Mouse (Mus musculus): ENCODE results near the gene Olfr521. TPM values are rescaled to one million over a fixed set of nuclear protein-coding genes. Genes with fewer than 3 reads are reported as not detected.
"Not testable (repeated sequence)": the region's sequence is repeated elsewhere in the genome, so short reads cannot be mapped to it uniquely, and the experiment has no call there.

The Olfr521 gene
- total RNA-seq (2021) = not detected
- long read RNA-seq, experiment 1 = 0 reads
- long read RNA-seq, experiment 2 = 0 reads

- DNase-seq (ENCODE audit: low spot score in 2 of 2) = no peak
Observed at GRCm38 (mm10) chr7:99763207-99763606, at the start of gene Olfr521. Gene Olfr521, plus strand, starts transcription at chr7:99763507.

- DNase-seq (ENCODE audit: low spot score in 2 of 2) = no peak
Observed at GRCm38 (mm10) chr7:99716536-99716935, 46.8 kb upstream of the Olfr521 start.

GRCm38 (mm10) chr7:99729973-99730372 lies 33.3 kb upstream of the Olfr521 start, which contains the start of gene Olfr520:
Gene Olfr520, plus strand, starts transcription at chr7:99730273.
- DNase-seq (ENCODE audit: low spot score in 2 of 2) = no peak

GRCm38 (mm10) chr7:99734612-99735011 lies 28.7 kb upstream of the Olfr521 start:
- no peak for DNase-seq (ENCODE audit: low spot score in 2 of 2)

GRCm38 (mm10) chr7:99735491-99735890 lies 27.8 kb upstream of the Olfr521 start:
- not testable (repeated sequence) for DNase-seq (ENCODE audit: low spot score in 2 of 2)

GRCm38 (mm10) chr7:99739276-99739675 lies 24.0 kb upstream of the Olfr521 start:
- DNase-seq (ENCODE audit: low spot score in 2 of 2) = no peak

- no peak for DNase-seq (ENCODE audit: low spot score in 2 of 2)
Observed at GRCm38 (mm10) chr7:99781385-99781784, 18.1 kb downstream of the Olfr521 start.

GRCm38 (mm10) chr7:99781916-99782315 lies 18.6 kb downstream of the Olfr521 start:
- no peak for DNase-seq (ENCODE audit: low spot score in 2 of 2)

- no peak for DNase-seq (ENCODE audit: low spot score in 2 of 2)
Observed at GRCm38 (mm10) chr7:99783421-99783820, 20.1 kb downstream of the Olfr521 start.

GRCm38 (mm10) chr7:99785553-99785952 lies 22.2 kb downstream of the Olfr521 start:
- DNase-seq (ENCODE audit: low spot score in 2 of 2) = no peak

GRCm38 (mm10) chr7:99786774-99787173 lies 23.5 kb downstream of the Olfr521 start:
- DNase-seq (ENCODE audit: low spot score in 2 of 2) = no peak

GRCm38 (mm10) chr7:99787935-99788334 lies 24.6 kb downstream of the Olfr521 start:
- no peak for DNase-seq (ENCODE audit: low spot score in 2 of 2)

- DNase-seq (ENCODE audit: low spot score in 2 of 2) = no peak
Observed at GRCm38 (mm10) chr7:99788563-99788962, 25.3 kb downstream of the Olfr521 start.

GRCm38 (mm10) chr7:99790816-99791215 lies 27.5 kb downstream of the Olfr521 start:
- no peak for DNase-seq (ENCODE audit: low spot score in 2 of 2)

GRCm38 (mm10) chr7:99794096-99794495 lies 30.8 kb downstream of the Olfr521 start:
- no peak for DNase-seq (ENCODE audit: low spot score in 2 of 2)

GRCm38 (mm10) chr7:99795192-99795981 lies 32.1 kb downstream of the Olfr521 start:
- DNase-seq (ENCODE audit: low spot score in 2 of 2) = no peak

- DNase-seq (ENCODE audit: low spot score in 2 of 2) = no peak
Observed at GRCm38 (mm10) chr7:99796471-99796870, 33.2 kb downstream of the Olfr521 start.

GRCm38 (mm10) chr7:99797261-99797660 lies 34.0 kb downstream of the Olfr521 start:
- no peak for DNase-seq (ENCODE audit: low spot score in 2 of 2)

- no peak for DNase-seq (ENCODE audit: low spot score in 2 of 2)
Observed at GRCm38 (mm10) chr7:99797911-99798647, 34.8 kb downstream of the Olfr521 start.

- no peak for DNase-seq (ENCODE audit: low spot score in 2 of 2)
Observed at GRCm38 (mm10) chr7:99799118-99799517, 35.8 kb downstream of the Olfr521 start.

GRCm38 (mm10) chr7:99803535-99803934 lies 40.2 kb downstream of the Olfr521 start:
- no peak for DNase-seq (ENCODE audit: low spot score in 2 of 2)

- DNase-seq (ENCODE audit: low spot score in 2 of 2) = not testable (repeated sequence)
Observed at GRCm38 (mm10) chr7:99804033-99804432, 40.7 kb downstream of the Olfr521 start.

Measured in adrenal gland, postnatal 4 days (tissue).